Mouse (Mus musculus) gastrocnemius, adult 2 months (tissue): ENCODE data around the gene Pzp. TPM values are rescaled to one million over a fixed set of nuclear protein-coding genes. Genes with fewer than 3 reads are reported as not detected.

Source experiments
- DNase-seq: peaks from one replicate; pipeline ENCODE4 v3.0.0; 2022
- H3K27ac ChIP-seq: fragments of 200-600 bp; 2 replicates; pipeline ENCODE4 v1.8.1; 2022; ENCODE audit warnings: mild to moderate bottlenecking
- H3K4me3 ChIP-seq: fragments of 200-600 bp; 2 replicates; pipeline ENCODE4 v1.8.1; 2022; ENCODE audit warnings: mild to moderate bottlenecking, moderate library complexity
- CTCF ChIP-seq: fragments of 200-600 bp; IDR thresholded peaks from 2 replicates; pipeline ENCODE4 v1.8.1; 2022; ENCODE audit warnings: antibody characterized with exemption, mild to moderate bottlenecking, moderate library complexity
- intact Hi-C: fragments of 180-260 bp; cut with DNase I; formaldehyde crosslinking; loops from one replicate; pipeline ENCODE4 v1.15.1; 2025
- total RNA-seq, 2 experiments: library from RNA; stranded (reverse); gene quantifications; 2 replicates each; pipeline ENCODE4 v1.2.3; 2021

Gene Pzp
- total RNA-seq, 2 experiments from 2014 or later, result not detected

DNA sequence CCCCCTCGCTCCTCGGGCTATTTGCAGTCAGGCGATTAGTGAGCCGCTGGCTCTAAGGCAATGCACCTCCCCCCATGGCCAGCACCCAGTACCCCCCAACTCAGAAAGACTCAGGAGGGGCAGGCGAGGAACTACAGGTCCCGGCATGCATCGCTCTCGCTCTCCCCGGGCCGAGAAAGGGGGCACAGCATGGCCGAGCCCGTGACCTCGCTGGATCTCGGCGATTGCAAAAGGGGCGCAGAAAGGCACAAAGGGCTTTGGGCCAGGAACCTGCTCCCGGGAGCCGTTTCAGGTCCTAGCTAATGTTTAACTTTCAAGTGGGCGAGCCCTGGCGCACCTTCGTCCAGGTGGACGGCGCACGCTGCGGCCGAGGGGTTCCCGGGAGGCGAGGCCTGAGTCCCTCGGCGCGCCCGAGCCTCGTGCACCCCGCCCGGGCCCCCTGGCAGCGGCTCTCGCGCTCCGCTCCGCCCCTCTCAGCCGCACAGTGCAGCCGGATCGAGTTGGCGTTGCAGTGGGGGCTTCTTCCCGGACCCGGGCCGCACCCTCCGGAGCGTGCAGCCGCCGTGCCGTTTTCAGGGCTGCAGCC is 88.7 kb downstream of the Pzp start:
- intact Hi-C loops, result no loop called here
- no peak for TF ChIP-seq CTCF
- peak; percentile 80 for DNase-seq
- H3K27ac ChIP-seq, result peak overlapping the region; percentile 91
- H3K4me3 ChIP-seq, result peak overlapping the region; percentile 85

DNA sequence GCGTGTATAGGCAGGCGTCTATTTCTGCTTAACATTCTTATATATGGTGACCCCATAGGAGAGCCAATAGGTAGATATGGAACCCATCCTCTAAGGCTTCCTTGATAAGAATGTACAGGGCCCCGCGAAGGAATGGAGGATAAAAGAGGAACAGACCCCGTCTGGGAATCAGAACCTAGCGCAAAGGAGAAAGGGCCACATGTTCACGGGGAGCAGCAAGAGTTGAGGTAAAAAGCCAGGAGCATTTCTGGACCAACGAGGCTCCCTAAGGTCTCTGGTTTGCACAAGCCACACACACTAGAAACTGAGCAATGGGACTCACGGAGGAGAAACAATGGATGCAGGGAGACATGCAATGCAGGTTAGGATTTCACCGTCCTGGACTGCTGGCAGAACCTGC is 89.2 kb downstream of the Pzp start:
- Histone ChIP-seq H3K4me3 (peak overlapping the region; percentile 85), H3K27ac (peak overlapping the region; percentile 91)
- intact Hi-C loops, result no loop called here
- DNase-seq, result no peak
- TF ChIP-seq CTCF, result no peak

DNA sequence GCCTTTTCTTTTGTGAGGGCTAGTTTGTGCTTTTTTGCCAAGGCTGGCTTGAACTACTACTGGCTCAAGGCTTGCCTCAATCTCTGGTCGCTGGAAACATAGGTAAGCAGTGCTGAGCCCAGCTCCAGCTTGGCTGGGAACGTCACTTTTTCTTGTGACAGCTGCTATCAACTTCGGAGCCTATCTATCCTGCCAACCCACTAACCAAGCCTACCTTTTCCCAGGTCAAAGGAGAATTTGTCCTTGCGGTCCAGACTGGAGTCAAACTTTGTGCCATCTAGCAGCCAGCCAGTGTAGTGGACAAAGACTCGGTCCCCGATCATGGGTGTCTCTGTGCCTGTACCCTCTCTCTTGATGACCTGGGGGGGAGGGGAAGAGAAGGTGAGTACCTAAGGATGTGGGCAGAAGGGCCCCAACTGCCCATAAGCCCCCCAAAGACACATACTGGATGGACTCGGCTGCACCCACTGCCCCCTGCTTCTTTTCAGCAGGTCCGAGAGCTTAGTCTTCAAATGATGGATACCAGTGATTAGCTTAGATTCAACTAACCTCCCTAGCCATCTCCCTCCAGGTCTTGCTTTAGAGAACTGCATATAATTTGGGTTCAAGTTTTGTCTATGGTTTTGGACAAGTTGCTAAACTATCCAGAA is 90.0 kb downstream of the Pzp start:
- no peak for DNase-seq
- intact Hi-C loops, result no loop called here
- no peak overlapping the region for H3K4me3 ChIP-seq
- no peak for TF ChIP-seq CTCF
- H3K27ac ChIP-seq, result no peak overlapping the region

DNA sequence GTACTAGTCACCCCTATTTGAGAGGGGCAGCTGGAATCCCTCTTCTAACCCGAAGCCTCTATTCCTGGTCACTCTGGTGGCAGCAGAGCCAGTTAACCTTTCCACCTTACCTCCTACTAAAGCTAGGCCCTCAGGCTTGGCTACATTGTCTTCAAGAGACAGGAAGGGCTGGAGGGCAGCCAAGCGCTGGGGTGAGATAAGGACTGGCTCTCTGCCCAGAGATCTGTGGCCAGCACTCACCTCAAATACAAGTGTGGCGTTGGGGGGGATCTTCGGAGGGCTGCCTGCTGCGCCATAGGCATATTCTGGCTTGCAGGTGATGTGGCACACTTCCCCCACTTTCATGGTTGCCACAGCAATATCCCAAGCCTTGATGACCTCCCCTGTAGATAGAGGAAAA is 91.0 kb downstream of the Pzp start:
- no peak overlapping the region for H3K4me3 ChIP-seq
- no peak for TF ChIP-seq CTCF
- H3K27ac ChIP-seq, result peak overlapping the region; percentile 43; the same call in 1 of the 2 replicates
- peak; percentile 72 for DNase-seq
- intact Hi-C loops, result no loop called here

Other genes with a start within 250 kb of the Pzp start
- 1 to 10 TPM; 7.6 to 8.1 TPM for gene Tead4, start 225.9 kb downstream of the Pzp start, total RNA-seq
- 1 to 10 TPM; 5.9 to 6.6 TPM for gene Tulp3, start 170.9 kb downstream of the Pzp start, total RNA-seq
- 1 to 10 TPM; 5.0 to 6.0 TPM for gene Rhno1, start 163.8 kb downstream of the Pzp start, total RNA-seq
- gene Foxm1, start 163.8 kb downstream of the Pzp start, total RNA-seq, result under 1 TPM; 0.10 to 0.22 TPM
- gene Tex52, start 151.3 kb downstream of the Pzp start, total RNA-seq, result not detected
- gene Gm44596, start 151.2 kb downstream of the Pzp start, total RNA-seq, result not detected
- 1 to 10 TPM; 1.5 to 1.7 TPM for gene Nrip2, start 127.4 kb downstream of the Pzp start, total RNA-seq
- 10 to 100 TPM; 15.3 to 16.3 TPM for gene Itfg2, start 101.8 kb downstream of the Pzp start, total RNA-seq
- 100 to 1,000 TPM; 105 to 165 TPM for gene Fkbp4, start 88.0 kb downstream of the Pzp start, total RNA-seq
- not detected for gene A2ml1, start 54.9 kb upstream of the Pzp start, total RNA-seq
- not detected for gene Klrb1a, start 96.8 kb upstream of the Pzp start, total RNA-seq
- not detected for gene Clec2h, start 135.7 kb upstream of the Pzp start, total RNA-seq
- gene Klrb1, start 196.3 kb upstream of the Pzp start, total RNA-seq, result not detected